Mouse (Mus musculus): ENCODE results near the gene Kcnh2.

DNA sequence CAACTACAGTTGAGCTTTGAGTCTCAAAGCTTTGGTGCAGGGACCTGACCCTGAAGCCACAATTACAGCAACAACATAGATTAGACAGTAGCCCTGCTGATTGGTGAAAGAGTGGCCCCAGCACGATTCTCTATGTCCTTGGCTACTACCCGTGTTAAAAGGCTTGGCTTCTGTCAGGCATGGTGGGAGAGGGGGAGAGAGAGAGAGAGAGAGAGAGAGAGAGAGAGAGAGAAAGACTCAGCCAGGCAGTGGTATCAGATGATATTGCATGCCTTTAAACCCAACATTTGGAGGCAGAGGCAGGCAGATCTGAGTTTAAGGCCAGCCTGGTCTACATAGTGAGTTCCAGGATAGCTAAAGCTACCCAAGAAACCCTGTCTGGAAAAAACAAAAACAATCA is 30.6 kb upstream of the Kcnh2 start:
- no peak for TF ChIP-seq CTCF (IDR thresholded peaks at IDR 0.05)
- no peak for TF ChIP-seq POLR2A (IDR thresholded peaks at IDR 0.05; ENCODE audit: insufficient read depth, low read depth, low read length)
